Mouse (Mus musculus): ENCODE data around the gene Gas8.

DNA sequence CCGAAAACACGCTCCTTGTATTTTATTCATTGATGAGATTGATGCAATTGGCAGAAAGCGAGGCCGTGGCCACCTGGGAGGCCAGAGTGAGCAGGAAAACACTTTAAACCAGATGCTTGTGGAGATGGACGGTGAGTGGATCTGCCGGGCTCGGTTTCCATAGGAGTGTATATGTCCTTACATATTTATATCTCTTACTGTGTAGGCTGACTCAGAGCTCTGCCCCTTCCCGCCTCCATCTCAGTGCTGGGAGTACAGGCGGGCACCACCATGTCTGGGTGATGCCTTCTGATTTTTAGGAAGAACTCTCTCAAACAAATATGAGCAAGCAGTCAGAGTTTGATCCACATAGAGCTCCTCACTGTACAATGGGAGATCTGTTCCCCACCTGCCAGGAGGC, 25.7 kb upstream of the Gas8 start:
- TF ChIP-seq CTCF (IDR thresholded peaks at IDR 0.05; ENCODE audit: extremely low read depth, insufficient read length, insufficient replicate concordance, low read depth, low read length): no peak
- no peak for TF ChIP-seq POLR2A (IDR thresholded peaks at IDR 0.05; ENCODE audit: low read depth, low read length)

Data from small intestine, adult 2 months (tissue).